Mouse (Mus musculus) thymus, adult 18-20 months (tissue): ENCODE results near the gene Ptpn20.

Experiments
- DNase-seq, 2 experiments: peaks; one replicate each; pipeline ENCODE4 v3.0.0; 2022; ENCODE audit warnings: mixed read lengths in 2 of 2

Ptpn20 gene

GRCm38 (mm10) chr14:33677996-33678395 is 89.0 kb downstream of the Ptpn20 start:
- no peak for DNase-seq

GRCm38 (mm10) chr14:33678740-33679139 is 89.7 kb downstream of the Ptpn20 start:
- DNase-seq, result no peak

GRCm38 (mm10) chr14:33680621-33681020 is 91.6 kb downstream of the Ptpn20 start:
- DNase-seq, result no peak

- DNase-seq, result no peak
Observed at GRCm38 (mm10) chr14:33682768-33683167, 93.8 kb downstream of the Ptpn20 start.

- DNase-seq, result no peak
Observed at GRCm38 (mm10) chr14:33683701-33684100, 94.7 kb downstream of the Ptpn20 start.

- no peak for DNase-seq
Observed at GRCm38 (mm10) chr14:33687444-33688028, 98.5 kb downstream of the Ptpn20 start.

- no peak for DNase-seq
Observed at GRCm38 (mm10) chr14:33689044-33689443, 100.0 kb downstream of the Ptpn20 start.
